ENCODE assay signal across 16 mouse cellular contexts in the genomic region with DNA sequence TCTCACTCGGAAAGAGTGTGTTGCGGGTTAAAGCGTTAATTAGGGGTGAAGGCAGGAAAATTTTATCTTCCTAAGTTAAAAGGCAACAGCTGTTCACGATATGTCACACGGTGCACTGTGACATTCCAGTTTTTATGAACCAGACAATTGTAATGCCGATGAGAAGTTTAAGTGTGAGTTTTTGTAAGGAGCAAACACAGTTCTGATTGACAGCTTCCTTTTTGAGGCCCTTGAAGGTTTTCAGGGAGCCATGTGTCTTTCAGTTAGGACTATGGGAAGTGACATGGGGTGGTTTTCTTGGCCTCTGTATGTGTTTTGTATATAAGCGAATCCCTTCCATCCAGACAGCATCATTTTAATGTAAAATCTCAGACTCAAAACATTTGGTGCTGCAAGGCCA. TPM values are rescaled to one million over a fixed set of nuclear protein-coding genes. Genes with fewer than 3 reads are reported as not detected.
"Had no signal": no experiment of that assay in that cellular context is flagged by ENCODE, and none has a peak within 500 bp of the region (broad histone marks: within the 10 kb centered on the region; RNA-seq: fewer than 3 reads in every experiment).

No protein-coding gene starts in this region.

- DNase-seq: kidney, adult 2 months; kidney, postnatal 36 days; layer of hippocampus, adult 9-11 months; left cerebral cortex, postnatal 4 days; liver; liver, embryonic 13.5 days; liver, postnatal 0 days; lung, postnatal 14 days; right cerebral cortex, postnatal 14 days; thymus, adult 2 months; thymus, postnatal 25 days had no signal

- H3K9me3 ChIP-seq: liver, embryonic 13.5 days; lung, embryonic 15.5 days; midbrain, embryonic 12.5 days; stomach, embryonic 15.5 days had no signal

- H3K4me2 ChIP-seq: liver, embryonic 13.5 days; lung, embryonic 15.5 days; midbrain, embryonic 12.5 days; stomach, embryonic 15.5 days had no signal

- H3K36me3 ChIP-seq: liver, embryonic 13.5 days; lung, embryonic 15.5 days; midbrain, embryonic 12.5 days; stomach, embryonic 15.5 days had no signal

- H3K4me3 ChIP-seq: liver, embryonic 13.5 days; lung, embryonic 15.5 days; megakaryocyte, embryonic 14.5 days; midbrain, embryonic 12.5 days; stomach, embryonic 15.5 days had no signal

- H3K27ac ChIP-seq: liver, embryonic 13.5 days; lung, embryonic 15.5 days; macrophage; midbrain, embryonic 12.5 days; stomach, embryonic 15.5 days had no signal

- H3K9ac ChIP-seq: liver, embryonic 13.5 days; liver, postnatal 0 days; lung, embryonic 15.5 days; midbrain, embryonic 12.5 days; stomach, embryonic 15.5 days had no signal

- H3K4me1 ChIP-seq: liver, embryonic 13.5 days; lung, embryonic 15.5 days; megakaryocyte, embryonic 14.5 days; stomach, embryonic 15.5 days had no signal

- ATAC-seq: liver, postnatal 0 days had no signal

- H3K27me3 ChIP-seq: liver, embryonic 13.5 days; lung, embryonic 15.5 days; megakaryocyte, embryonic 14.5 days; midbrain, embryonic 12.5 days; stomach, embryonic 15.5 days had no signal

RNA-seq across cellular contexts. Expression of a gene that starts 20.0 kb away (rescaled TPM):
- polyA plus RNA-seq: liver, postnatal 0 days; macrophage had no signal
